Mouse (Mus musculus): ENCODE results near the gene Stk38l.

DNA sequence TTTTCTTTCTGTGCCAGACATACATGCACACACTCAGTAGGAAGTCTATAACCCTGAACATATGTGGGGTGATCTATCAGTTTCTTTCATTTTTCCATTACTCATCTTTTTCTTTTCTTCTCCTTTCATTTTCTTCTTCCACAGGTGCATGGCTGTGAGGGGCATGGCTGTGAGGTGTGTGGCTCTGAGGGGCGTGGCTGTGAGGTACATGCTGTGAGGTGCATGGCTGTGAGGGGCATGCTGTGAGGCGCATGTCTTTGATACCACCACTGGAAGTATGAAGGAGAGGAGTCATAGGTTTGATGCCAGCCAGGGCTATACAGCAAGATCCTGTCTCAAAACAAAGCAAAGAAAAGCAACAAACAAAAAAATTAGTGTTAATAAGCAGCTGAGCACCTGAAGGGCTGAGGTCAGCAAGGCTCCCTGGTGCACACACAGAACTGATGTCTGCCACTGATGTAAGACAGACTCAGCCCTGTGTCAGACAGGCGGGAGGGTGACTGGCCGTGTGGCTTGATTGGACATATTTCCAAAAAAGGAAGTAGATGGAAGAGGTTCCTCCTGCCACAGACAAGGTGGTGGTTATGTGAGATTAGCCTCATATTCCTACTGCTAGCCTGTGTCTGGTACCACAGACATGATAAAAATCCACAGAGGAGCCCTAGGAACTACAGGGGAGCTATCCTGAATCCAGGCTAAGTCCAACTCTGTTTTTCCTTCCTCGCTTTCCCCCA lies 38.2 kb upstream of the Stk38l start:
- no peak for TF ChIP-seq POLR2A (IDR thresholded peaks at IDR 0.05; ENCODE audit: insufficient read length, low read depth)
- TF ChIP-seq E2F4 (IDR thresholded peaks at IDR 0.05; ENCODE audit: insufficient read depth) = no peak
